Mouse (Mus musculus): Measurements from ENCODE around the gene Fam120a. TPM values are rescaled to one million over a fixed set of nuclear protein-coding genes. Genes with fewer than 3 reads are reported as not detected.

The Fam120a gene
- total and polyA plus RNA-seq, 3 experiments: 66.2 to 119 (median 82.7) TPM

- Histone ChIP-seq H3K4me3 (ENCODE audit: control insufficient read depth in 1 of 2, insufficient read depth in 1 of 2, low read depth in 2 of 2, low read length in 2 of 2) (no peak overlapping the region), H3K9me3 (replicated peaks; ENCODE audit: insufficient read depth, low read length) (no peaks in the 10 kb centered on the region), H3K27ac (ENCODE audit: control insufficient read depth, low read depth, low read length) (no peak overlapping the region), H3K79me2 (ENCODE audit: control insufficient read depth, insufficient read depth, low read length, poor library complexity) (peaks cover 38% of the 10 kb centered on the region), H3K36me3 (ENCODE audit: control insufficient read depth in 1 of 2, insufficient read depth in 2 of 2, low read length in 2 of 2) (peaks cover 0 to 19% of the 10 kb centered on the region in 2 experiments; a peak in 2 of 4 replicates), H3K9ac (ENCODE audit: control insufficient read depth, low read depth, low read length, poor library complexity, severe bottlenecking) (no peak overlapping the region), H3K27me3 (ENCODE audit: control insufficient read depth in 1 of 2, insufficient read depth in 2 of 2, low read length in 2 of 2) (no peaks in the 10 kb centered on the region), H3K4me1 (ENCODE audit: control insufficient read depth in 1 of 2, insufficient read depth in 2 of 2, low read length in 2 of 2) (peaks cover 0 to 14% of the 10 kb centered on the region in 2 experiments; a peak in 3 of 4 replicates)
- no peak for TF ChIP-seq MAFK (IDR thresholded peaks at IDR 0.05; ENCODE audit: borderline replicate concordance, low read depth, low read length)
- no peak for TF ChIP-seq ZNF384 (IDR thresholded peaks at IDR 0.05; ENCODE audit: low read depth, low read length)
- no peak for TF ChIP-seq USF2 (IDR thresholded peaks at IDR 0.05; ENCODE audit: borderline replicate concordance in 1 of 2, insufficient read depth in 1 of 2, low read depth in 1 of 2, low read length in 2 of 2)
- TF ChIP-seq MEF2A (IDR thresholded peaks at IDR 0.05; ENCODE audit: extremely low read depth, insufficient replicate concordance, low read depth, low read length, poor library complexity, severe bottlenecking): no peak
- TF ChIP-seq SIN3A (IDR thresholded peaks at IDR 0.05; ENCODE audit: low read length): no peak
- TF ChIP-seq ELF1 (IDR thresholded peaks at IDR 0.05; ENCODE audit: low read depth, low read length): no peak
- no peak for TF ChIP-seq TBP (IDR thresholded peaks at IDR 0.05; ENCODE audit: low read depth, low read length)
- no peak for TF ChIP-seq CHD1 (IDR thresholded peaks at IDR 0.05; ENCODE audit: low read depth, low read length)
- DNase-seq (ENCODE audit: low read depth, low spot score): no peak
Observed at GRCm38 (mm10) chr13:48843530-48843929, 124.3 kb downstream of the Fam120a start.

- Histone ChIP-seq H3K9me3 (replicated peaks; ENCODE audit: insufficient read depth, low read length) (no peaks in the 10 kb centered on the region), H3K79me2 (ENCODE audit: control insufficient read depth, insufficient read depth, low read length, poor library complexity) (peaks cover 32% of the 10 kb centered on the region), H3K27ac (ENCODE audit: control insufficient read depth, low read depth, low read length) (no peak overlapping the region), H3K9ac (ENCODE audit: control insufficient read depth, low read depth, low read length, poor library complexity, severe bottlenecking) (no peak overlapping the region), H3K36me3 (ENCODE audit: control insufficient read depth in 1 of 2, insufficient read depth in 2 of 2, low read length in 2 of 2) (peaks cover 0 to 24% of the 10 kb centered on the region in 2 experiments; a peak in 3 of 4 replicates), H3K27me3 (ENCODE audit: control insufficient read depth in 1 of 2, insufficient read depth in 2 of 2, low read length in 2 of 2) (no peaks in the 10 kb centered on the region), H3K4me3 (ENCODE audit: control insufficient read depth in 1 of 2, insufficient read depth in 1 of 2, low read depth in 2 of 2, low read length in 2 of 2) (no peak overlapping the region), H3K4me1 (ENCODE audit: control insufficient read depth in 1 of 2, insufficient read depth in 2 of 2, low read length in 2 of 2) (peaks cover 2 to 14% of the 10 kb centered on the region in 2 experiments)
- no peak for TF ChIP-seq CHD1 (IDR thresholded peaks at IDR 0.05; ENCODE audit: low read depth, low read length)
- TF ChIP-seq MXI1 (IDR thresholded peaks at IDR 0.05; ENCODE audit: low read depth, low read length): no peak
- no peak for TF ChIP-seq JUND (IDR thresholded peaks at IDR 0.05; ENCODE audit: low read depth, low read length)
- no peak for TF ChIP-seq GABPA (IDR thresholded peaks at IDR 0.05; ENCODE audit: low read depth, low read length)
- TF ChIP-seq POLR2AphosphoS5 (IDR thresholded peaks at IDR 0.05; ENCODE audit: borderline replicate concordance, low read depth, low read length): no peak
- no peak for TF ChIP-seq MAX (IDR thresholded peaks at IDR 0.05; ENCODE audit: low read length)
- no peak for TF ChIP-seq USF2 (IDR thresholded peaks at IDR 0.05; ENCODE audit: borderline replicate concordance in 1 of 2, insufficient read depth in 1 of 2, low read depth in 1 of 2, low read length in 2 of 2)
- no peak for TF ChIP-seq ETS1 (IDR thresholded peaks at IDR 0.05; ENCODE audit: low read depth, low read length)
- TF ChIP-seq ZNF384 (IDR thresholded peaks at IDR 0.05; ENCODE audit: low read depth, low read length): no peak
- TF ChIP-seq ZKSCAN1 (IDR thresholded peaks at IDR 0.05; ENCODE audit: low read depth, low read length): no peak
- no peak for TF ChIP-seq CTCF (IDR thresholded peaks at IDR 0.05 in 2 of 3, conservative IDR thresholded peaks at IDR 0.05 in 1 of 3; ENCODE audit: control insufficient read depth in 1 of 3, insufficient read depth in 1 of 3, low read depth in 2 of 3, low read length in 3 of 3, poor library complexity in 1 of 3, severe bottlenecking in 1 of 3)
- no peak for TF ChIP-seq POLR2AphosphoS2 (IDR thresholded peaks at IDR 0.05; ENCODE audit: low read length)
- TF ChIP-seq NELFE (IDR thresholded peaks at IDR 0.05; ENCODE audit: low read depth, low read length): no peak
- TF ChIP-seq POLR2A (IDR thresholded peaks at IDR 0.05; ENCODE audit: control insufficient read depth in 1 of 2, insufficient read depth in 1 of 2, low read depth in 1 of 2, low read length in 2 of 2, poor library complexity in 1 of 2): no peak
- TF ChIP-seq KAT2A (conservative IDR thresholded peaks at IDR 0.05; ENCODE audit: low read depth, low read length): no peak
- no peak for TF ChIP-seq TAL1 (IDR thresholded peaks at IDR 0.05; ENCODE audit: low read length)
- TF ChIP-seq EP300 (IDR thresholded peaks at IDR 0.05; ENCODE audit: low read depth in 1 of 2, low read length in 2 of 2): no peak
- DNase-seq (ENCODE audit: low read depth, low spot score): peak; percentile 14
Observed at GRCm38 (mm10) chr13:48841905-48842592, 125.8 kb downstream of the Fam120a start.

All from MEL (cell line).